In genomic region chr9:61830236-61830635, GRCm38 (mm10) we compare ENCODE assay signal across 8 mouse cellular contexts.
A peak's percentile ranks its signal among the peaks of the same experiment; 100 is the strongest.
DNase-seq lines count a peak whose midpoint lies in the region; ATAC-seq and TF ChIP-seq lines count a peak whose summit lies in the region.

No protein-coding gene starts in this region.

- H3K9me3 ChIP-seq in megakaryocyte, embryonic 14.5 days: peaks cover 4% of the 10 kb centered on the region

- POLR2A ChIA-PET in Patski (lab: Charles Lee): interaction anchor here (0.6 to 0.8 kb wide), 2 partner anchors 18 to 131 kb away, joined by 3 to 4 read pairs; no protein-coding TSS in a partner anchor

- H3K4me1 ChIP-seq in megakaryocyte, embryonic 14.5 days: peaks cover 6% of the 10 kb centered on the region; the same call in 1 of the 2 replicates

- CTCF ChIA-PET in Patski (lab: Charles Lee): interaction anchor here (1.0 to 1.6 kb wide), 3 partner anchors 8 to 146 kb away, joined by 3 to 4 read pairs (median 3); no protein-coding TSS in a partner anchor

- no peak for ATAC-seq in Patski

- no peaks in the 10 kb centered on the region for H3K27me3 ChIP-seq in Patski
- peaks cover 63% of the 10 kb centered on the region for H3K27me3 ChIP-seq in megakaryocyte, embryonic 14.5 days (replicated peaks)

- in situ Hi-C loops in Patski (cut with MboI; ENCODE audit: low pct_unique_long_range_greater_than_20kb): loop anchor here (5.0 kb wide), 1 partner anchor 443 kb away; no protein-coding TSS in a partner anchor

- H3K4me3 ChIP-seq in megakaryocyte, embryonic 14.5 days (replicated peaks): peak overlapping the region; percentile 12

- peak; percentile 93 for DNase-seq in CD4-positive, CD25-positive, alpha-beta regulatory T cell, adult 2 months (ENCODE audit: low read depth, low spot score)
- peak; percentile 19 for DNase-seq in Patski (ENCODE audit: low read depth, low spot score)
- peak; percentile 87 to 91 for DNase-seq in cerebellum, postnatal 25 days
- peak; percentile 12 to 42 for DNase-seq in heart, adult 9 months (ENCODE audit: low spot score in 2 of 2)
- peak; percentile 73 to 85 for DNase-seq in layer of hippocampus, adult 8-10 months (ENCODE audit: low spot score in 2 of 2)
- DNase-seq in right cerebral cortex, postnatal 4 days: peak; percentile 73
- DNase-seq in yolk sac, embryonic 10.5 days (ENCODE audit: low spot score): no peak

- peak; percentile 91 for TF ChIP-seq CTCF in Patski (IDR thresholded peaks at IDR 0.05)

- H3K36me3 ChIP-seq in megakaryocyte, embryonic 14.5 days (replicated peaks; ENCODE audit: low read length): no peaks in the 10 kb centered on the region
